Mouse (Mus musculus) CD4-positive, CD25-positive, alpha-beta regulatory T cell (primary cell): ENCODE results near the gene Utp6. TPM values are rescaled to one million over a fixed set of nuclear protein-coding genes. Genes with fewer than 3 reads are reported as not detected.

Source experiments
- polyA plus RNA-seq: library from polyadenylated mRNA; unstranded; fragments of 100-300 nt; shearing (Covaris generic); gene quantifications from one replicate; pipeline ENCODE4 v1.2.1, GENCODE M21; 2017

Gene Utp6
- 56.8 TPM for polyA plus RNA-seq

GRCm38 (mm10) chr11:79962125-79962876, at the start of gene Utp6:
Utp6 (minus strand) TSS chr11:79962390.

GRCm38 (mm10) chr11:79992592-79993355, 30.6 kb upstream of the Utp6 start, which contains the start of gene Suz12:
Suz12 (plus strand) TSS chr11:79993106.

Other genes with a start within 250 kb of the Utp6 start
- gene Suz12, start 30.7 kb upstream of the Utp6 start, polyA plus RNA-seq: 64.9 TPM
- gene Crlf3, start 118.6 kb upstream of the Utp6 start, polyA plus RNA-seq: 376 TPM
- 4.3 TPM for gene Atad5, start 127.0 kb upstream of the Utp6 start, polyA plus RNA-seq
- gene Tefm, start 179.8 kb upstream of the Utp6 start, polyA plus RNA-seq: 20.8 TPM
- gene Adap2, start 191.7 kb upstream of the Utp6 start, polyA plus RNA-seq: 0.23 TPM
- gene Rnf135, start 221.5 kb upstream of the Utp6 start, polyA plus RNA-seq: 9.8 TPM
- gene Rhot1, start 246.6 kb upstream of the Utp6 start, polyA plus RNA-seq: 53.8 TPM